Mouse (Mus musculus): ENCODE measurements at regions not wholly inside any gene's neighbourhood (a gene's known extent, or its start where the extent isn't known, plus 50 kb on each side); places are given as distances from the start of the nearest gene placed in this dataset.

DNA sequence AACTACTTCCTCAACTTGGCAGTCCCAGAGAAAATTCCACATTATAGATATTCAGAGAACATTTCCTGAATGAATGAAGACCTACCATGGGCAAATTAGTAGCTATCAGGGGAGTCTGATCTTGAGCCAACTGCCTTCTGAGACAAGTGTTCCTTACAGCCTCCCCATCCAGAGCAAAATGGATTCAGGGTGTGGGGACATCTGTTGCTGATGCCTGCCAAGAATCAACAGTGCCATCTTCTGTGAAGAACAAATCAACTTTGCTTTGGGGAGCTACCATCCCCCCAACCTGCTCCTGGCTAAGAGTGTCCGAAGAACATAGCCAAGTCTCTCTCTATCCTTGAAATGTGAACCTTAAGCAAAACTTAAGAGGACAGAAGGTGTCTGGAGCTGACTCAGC lies 217.9 kb downstream of the Nedd1 start:
- no peak for DNase-seq (ENCODE audit: low spot score in 2 of 2)

DNA sequence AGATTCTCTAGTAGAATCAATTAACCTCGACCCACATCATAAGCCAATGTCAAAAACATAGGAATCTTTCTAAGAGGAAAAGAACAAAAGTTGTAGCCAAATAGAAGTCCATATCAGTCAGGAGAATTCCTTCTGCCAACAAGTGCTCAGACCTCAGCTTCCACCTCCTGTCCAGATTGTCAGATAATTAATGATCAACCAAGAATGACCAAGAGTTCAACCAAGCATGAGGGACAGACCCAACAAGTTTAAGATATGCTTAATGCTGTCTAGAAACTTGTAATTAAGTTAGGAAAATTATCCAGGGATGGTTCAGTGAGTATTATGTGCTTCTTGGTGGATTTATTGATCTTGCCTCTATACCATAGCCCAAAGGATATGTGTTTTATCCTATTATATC lies 238.6 kb downstream of the Nedd1 start:
- no peak for DNase-seq (ENCODE audit: low spot score in 2 of 2)

DNA sequence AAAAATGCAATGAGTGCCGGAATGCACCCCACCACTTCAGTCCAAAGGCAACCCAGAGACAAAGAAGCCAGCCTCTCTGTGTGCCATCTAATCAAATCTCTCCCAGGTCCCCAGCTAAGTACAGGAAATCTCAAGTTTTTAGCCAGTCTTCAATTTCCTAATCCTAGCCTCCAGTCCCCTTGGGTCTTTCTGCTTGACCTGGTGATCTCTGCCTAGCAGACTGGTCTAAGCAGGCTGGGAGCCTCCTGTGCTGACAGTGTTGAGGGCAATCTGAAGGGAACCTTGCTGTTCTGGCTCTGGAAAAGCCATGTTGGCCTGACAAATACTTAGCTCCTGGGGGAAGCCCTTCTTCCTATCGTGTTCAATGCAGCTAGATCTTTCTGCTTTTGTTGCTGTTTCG lies 248.9 kb downstream of the Nedd1 start:
- no peak for DNase-seq (ENCODE audit: low spot score in 2 of 2)

GRCm38 (mm10) chr10:92471111-92471510 lies 251.1 kb downstream of the Nedd1 start:
- no peak for DNase-seq (ENCODE audit: low spot score in 2 of 2)

GRCm38 (mm10) chr10:92455195-92455594 lies 267.0 kb downstream of the Nedd1 start:
- no peak for DNase-seq (ENCODE audit: low spot score in 2 of 2)

- DNase-seq (ENCODE audit: low spot score in 2 of 2): no peak
Measured at GRCm38 (mm10) chr10:92453550-92453949, 268.7 kb downstream of the Nedd1 start.

DNA sequence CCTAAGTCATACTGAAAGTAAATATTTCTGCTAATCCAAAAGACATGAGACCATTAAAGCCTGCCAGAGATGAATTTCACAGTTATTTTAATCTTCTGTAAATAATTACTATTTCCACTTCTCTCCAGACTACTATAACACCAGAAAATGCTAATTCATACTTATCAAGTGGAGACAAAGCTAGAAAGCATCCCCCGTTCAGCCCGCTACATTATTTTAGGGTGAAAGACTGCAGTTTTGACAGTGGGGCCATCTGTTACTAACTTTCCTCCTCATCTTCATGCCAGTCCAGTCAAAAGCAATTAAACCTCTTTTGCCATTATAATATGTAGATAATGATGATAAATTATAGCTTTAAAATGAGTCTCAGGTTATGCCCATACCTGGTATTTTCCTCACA lies 276.3 kb downstream of the Nedd1 start:
- DNase-seq (ENCODE audit: low spot score in 2 of 2): no peak

DNA sequence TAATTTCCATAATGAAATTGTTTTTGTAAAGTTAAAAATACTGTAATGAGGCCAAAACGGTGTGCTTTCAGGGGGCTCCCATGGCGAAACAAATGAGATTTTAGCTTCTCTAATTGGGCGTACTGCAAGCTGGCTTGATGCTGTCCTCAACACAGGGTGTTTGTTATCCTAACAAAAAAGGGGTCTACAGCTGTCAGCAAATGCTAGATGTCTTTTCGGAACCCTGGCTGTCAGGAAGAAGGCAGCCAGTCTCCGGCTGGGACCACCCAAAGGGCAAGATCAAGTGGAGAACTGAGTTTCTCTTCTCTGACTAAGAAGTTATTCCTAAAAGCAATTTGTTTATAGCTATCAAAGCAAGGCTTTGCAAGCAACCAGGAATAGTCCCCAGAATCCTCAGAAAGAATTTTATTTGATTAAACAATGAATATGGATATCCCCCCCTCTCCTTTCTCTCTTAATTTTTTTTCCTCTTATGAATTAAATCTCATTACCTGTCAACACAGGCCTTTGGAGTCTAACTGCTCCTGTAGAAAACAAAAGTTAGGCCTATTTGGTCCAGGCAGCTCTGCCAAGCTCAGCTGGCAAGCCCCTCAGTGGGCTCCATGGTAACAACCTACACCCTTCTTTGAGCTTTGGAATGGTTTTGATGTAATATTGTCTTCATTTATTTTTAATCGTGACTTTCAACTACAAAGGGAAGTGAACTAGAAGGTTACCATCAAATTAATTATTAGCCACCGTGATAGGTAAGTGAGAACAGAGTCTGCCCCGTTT lies 283.4 kb downstream of the Nedd1 start:
- peak; percentile 45 to 55 for DNase-seq (ENCODE audit: low spot score in 2 of 2)

DNA sequence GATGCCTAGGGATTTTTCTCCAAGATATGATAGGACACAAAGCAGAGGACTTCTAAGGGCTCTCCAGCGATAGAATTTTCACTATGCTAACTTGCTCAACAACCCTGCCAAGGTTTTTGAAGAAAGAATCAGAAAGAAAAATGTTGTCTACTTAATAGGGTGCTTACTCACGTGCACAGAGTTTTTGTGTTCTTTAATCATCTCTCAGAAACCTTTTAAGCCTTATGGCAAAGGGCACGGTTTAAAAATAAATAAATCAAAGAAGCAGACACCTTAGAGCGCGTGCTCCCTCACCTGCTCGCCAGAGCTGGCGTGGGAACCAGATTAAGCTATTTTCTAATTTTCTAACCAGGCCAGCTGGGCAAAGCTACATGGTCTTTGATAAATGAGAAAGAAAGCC lies 293.0 kb downstream of the Nedd1 start:
- no peak for DNase-seq (ENCODE audit: low spot score in 2 of 2)

- no peak for DNase-seq (ENCODE audit: low spot score in 2 of 2)
Measured at GRCm38 (mm10) chr10:92428026-92428425, 294.2 kb downstream of the Nedd1 start.

DNA sequence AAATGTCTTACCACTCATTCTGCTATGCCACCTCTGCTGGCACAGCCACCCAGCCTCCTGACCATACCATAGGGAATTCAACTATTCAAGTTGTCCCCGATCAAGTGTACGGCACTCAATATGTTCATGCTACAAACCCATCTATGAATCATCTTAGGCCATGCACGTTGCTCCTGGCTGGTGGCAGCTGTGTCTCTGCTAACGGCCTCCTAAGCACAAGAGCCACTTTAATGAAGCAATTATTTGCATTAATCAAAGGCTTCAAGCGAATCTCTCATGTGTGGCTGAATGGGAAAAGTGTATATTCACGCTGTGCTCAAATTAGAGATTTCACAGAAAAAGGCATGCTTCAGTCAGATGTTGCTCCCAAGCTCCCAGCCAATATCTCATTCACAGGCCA lies 295.8 kb downstream of the Nedd1 start:
- no peak for DNase-seq (ENCODE audit: low spot score in 2 of 2)

- no peak for DNase-seq (ENCODE audit: low spot score in 2 of 2)
Measured at GRCm38 (mm10) chr10:92412737-92413136, 309.5 kb downstream of the Nedd1 start.

DNA sequence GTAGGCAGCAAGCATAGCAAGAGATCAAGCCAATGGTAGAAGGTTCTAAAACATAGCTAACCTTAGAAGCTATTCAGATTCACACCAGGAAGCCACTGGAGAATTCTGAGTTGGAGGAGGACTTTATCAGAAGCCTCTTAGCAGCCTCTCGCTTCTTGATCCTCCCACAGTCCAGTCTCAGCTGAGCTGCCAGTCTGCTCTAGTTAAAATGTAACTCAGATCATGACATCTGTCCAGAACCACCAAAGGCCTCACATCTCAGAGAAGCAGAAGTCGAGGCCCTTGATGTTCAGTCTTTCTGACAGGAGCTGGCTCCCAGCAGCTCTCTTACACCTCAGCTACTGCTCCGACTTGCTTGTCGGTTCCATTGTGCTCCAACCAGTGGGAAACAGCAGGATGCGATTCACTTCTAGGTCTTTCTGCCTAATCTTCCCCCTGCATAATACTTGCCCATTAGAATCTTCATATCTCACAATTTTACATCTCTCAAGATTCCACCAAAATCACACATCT lies 311.4 kb downstream of the Nedd1 start:
- DNase-seq (ENCODE audit: low spot score in 2 of 2): no peak

- DNase-seq (ENCODE audit: low spot score in 2 of 2): peak; percentile 17 to 34
Measured at GRCm38 (mm10) chr10:92404697-92405293, 317.4 kb downstream of the Nedd1 start.

GRCm38 (mm10) chr10:92400587-92401090 lies 321.6 kb downstream of the Nedd1 start:
- DNase-seq (ENCODE audit: low spot score in 2 of 2): no peak

DNA sequence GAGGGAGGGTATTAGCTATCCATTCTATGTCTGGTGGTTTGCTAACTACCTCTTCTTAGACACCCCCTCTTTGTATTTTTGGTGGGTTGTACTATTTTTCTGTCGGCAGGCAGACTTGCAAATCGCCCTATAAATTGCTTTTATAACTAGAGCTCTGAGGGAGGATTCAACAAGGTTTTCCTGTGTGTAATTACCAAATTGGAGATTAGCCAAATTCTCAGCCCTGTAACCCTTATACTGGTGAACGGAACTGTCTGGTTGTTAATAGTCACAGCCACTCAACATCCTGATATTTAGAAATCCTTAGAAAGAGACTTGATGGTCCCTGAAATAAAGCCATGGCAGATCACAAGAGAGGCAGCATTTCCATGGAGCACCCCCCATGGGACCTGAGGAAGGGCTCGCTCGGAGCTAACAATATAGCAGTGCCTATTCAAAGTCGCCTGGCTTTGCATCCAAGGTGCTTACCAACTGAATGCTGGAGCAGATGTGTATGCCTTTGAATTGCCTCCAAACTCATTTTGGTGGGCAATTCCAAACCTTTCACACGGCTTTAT lies 333.0 kb downstream of the Nedd1 start:
- no peak for DNase-seq (ENCODE audit: low spot score in 2 of 2)

DNA sequence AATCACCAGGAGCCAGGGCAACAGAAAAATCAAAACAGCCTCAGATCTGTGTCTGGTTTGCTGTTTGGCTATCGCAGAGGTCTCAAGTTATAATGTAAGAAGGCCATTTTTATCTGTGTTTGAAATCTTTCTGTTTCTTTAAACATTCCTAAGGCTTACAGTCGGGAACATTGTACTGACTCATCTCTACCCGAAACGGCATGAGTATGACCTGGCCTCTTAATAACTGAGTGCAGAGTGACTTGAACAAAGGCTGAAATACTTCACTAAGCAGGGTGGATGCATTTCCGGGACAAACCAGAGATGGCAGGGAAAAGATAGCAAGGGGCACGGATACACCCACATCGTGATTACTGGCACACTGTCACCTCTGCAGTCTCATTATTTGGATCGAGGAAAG lies 355.1 kb downstream of the Nedd1 start:
- DNase-seq (ENCODE audit: low spot score in 2 of 2): no peak

DNA sequence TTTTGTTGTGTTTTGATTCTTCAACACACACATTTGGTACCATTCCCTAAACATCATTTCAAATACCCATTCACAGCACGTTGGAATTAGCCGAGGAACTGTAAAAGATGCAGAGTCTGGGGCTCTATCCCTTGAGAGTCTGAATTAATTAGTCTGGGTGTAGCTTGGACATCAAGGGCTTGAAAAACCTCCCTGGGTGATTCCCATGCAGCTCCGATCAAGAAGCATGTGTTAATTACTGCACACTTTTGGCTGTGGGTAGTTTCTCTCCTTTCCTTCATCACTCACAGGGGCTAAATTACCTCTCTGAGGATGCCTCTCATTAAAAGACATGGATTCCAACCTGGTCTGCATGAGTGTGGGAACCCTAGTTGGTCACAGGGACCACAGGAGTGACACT lies 365.5 kb downstream of the Nedd1 start:
- no peak for DNase-seq (ENCODE audit: low spot score in 2 of 2)

DNA sequence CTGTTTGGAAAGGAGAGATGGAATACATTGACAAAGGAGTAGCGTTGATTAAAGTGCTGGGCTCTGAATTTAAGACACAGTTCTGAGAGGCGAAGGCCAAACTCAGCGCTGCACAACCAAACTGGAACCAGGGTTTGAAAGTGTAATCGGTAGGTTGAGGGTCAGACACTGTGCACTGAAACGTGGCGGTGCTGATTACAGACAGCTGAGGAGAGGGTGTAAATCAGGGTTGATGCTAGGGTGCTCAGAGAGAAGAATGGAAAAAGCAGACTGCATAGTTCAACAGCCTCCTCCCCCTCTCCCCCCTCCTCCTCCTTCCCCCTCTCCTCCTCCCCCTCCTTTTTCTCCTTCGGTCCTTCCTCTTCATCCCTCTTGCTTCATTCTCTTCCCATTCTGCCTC lies 373.2 kb downstream of the Nedd1 start:
- DNase-seq (ENCODE audit: low spot score in 2 of 2): no peak

- DNase-seq (ENCODE audit: low spot score in 2 of 2): no peak
Measured at GRCm38 (mm10) chr10:92347960-92348675, 374.1 kb downstream of the Nedd1 start.

DNA sequence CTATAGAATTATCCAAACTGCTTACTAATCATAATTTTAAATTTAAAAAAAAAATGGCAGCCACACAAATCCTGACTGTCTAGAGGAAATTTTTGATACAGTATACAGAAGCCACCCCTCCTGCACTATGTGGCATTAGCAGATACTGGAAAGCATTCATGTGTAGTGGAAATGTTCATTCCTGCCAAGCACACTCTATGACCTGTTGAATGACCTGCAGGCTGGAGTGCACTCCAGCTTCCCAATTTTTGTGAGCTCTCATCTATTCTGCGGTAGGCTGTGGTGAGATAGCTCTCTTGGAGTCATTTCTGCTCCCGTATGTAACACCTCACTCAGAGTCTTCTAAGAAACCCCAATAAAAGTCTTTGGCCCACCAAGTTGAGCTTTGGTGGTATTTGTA lies 382.5 kb downstream of the Nedd1 start:
- no peak for DNase-seq (ENCODE audit: low spot score in 2 of 2)

GRCm38 (mm10) chr10:92336949-92337348 lies 385.3 kb downstream of the Nedd1 start:
- no peak for DNase-seq (ENCODE audit: low spot score in 2 of 2)
